Mouse (Mus musculus): ENCODE results near the gene Enho. TPM values are rescaled to one million over a fixed set of nuclear protein-coding genes. Genes with fewer than 3 reads are reported as not detected.
A peak's percentile ranks its signal among the peaks of the same experiment; 100 is the strongest.
"Not testable (repeated sequence)": the region's sequence is repeated elsewhere in the genome, so short reads cannot be mapped to it uniquely, and the experiment has no call there.

Gene Enho
- 10 to 100 TPM; 59.1 to 66.3 TPM for total RNA-seq (2021)
- long read RNA-seq, experiment 1, transcript Enho-201 (2 exons, 1,269 nt), result major isoform, 117 of 123 reads
- long read RNA-seq, experiment 1, partial matches to known transcripts, result 6 of 123 reads
- long read RNA-seq, experiment 1, other reads (novel, unspliced or antisense), result 0 of 123 reads
- long read RNA-seq, experiment 2, transcript Enho-201 (2 exons, 1,269 nt), result major isoform, 103 of 110 reads
- long read RNA-seq, experiment 2, partial matches to known transcripts, result 0 of 110 reads
- long read RNA-seq, experiment 2, other reads (novel, unspliced or antisense), result 7 of 110 reads

GRCm38 (mm10) chr4:41639913-41640507 lies at the start of gene Enho:
TSS of gene Enho (minus strand) at chr4:41640324.
- DNase-seq (ENCODE audit: low spot score in 2 of 2), result peak; percentile 97

GRCm38 (mm10) chr4:41688562-41688961 lies 48.4 kb upstream of the Enho start:
- DNase-seq (ENCODE audit: low spot score in 2 of 2), result not testable (repeated sequence)

GRCm38 (mm10) chr4:41685882-41686492 lies 45.9 kb upstream of the Enho start:
- not testable (repeated sequence) for DNase-seq (ENCODE audit: low spot score in 2 of 2)

- not testable (repeated sequence) for DNase-seq (ENCODE audit: low spot score in 2 of 2)
Observed at GRCm38 (mm10) chr4:41684931-41685453, 44.9 kb upstream of the Enho start.

GRCm38 (mm10) chr4:41684131-41684930 lies 44.2 kb upstream of the Enho start:
- not testable (repeated sequence) for DNase-seq (ENCODE audit: low spot score in 2 of 2)

DNA sequence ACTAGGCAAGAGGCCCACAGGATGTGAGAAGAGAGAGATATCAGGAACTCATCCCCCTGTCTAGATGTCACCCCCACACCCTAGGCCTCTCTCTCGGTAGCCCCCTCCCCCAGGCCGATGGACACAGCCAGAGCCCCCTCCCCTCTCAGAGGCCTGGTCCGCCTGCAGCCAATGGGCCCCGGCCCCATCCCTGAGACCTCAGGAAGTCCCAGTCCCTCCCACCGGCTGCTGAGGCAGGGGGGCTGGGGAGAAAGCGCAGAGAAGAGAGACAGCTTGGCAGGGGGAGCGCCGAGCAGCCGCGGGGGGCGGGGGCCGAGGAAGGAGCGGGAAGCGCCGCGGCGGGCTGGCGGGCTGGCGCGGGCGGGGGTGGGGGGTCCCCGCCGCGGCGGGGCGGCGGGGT lies 43.2 kb upstream of the Enho start:
- DNase-seq (ENCODE audit: low spot score in 2 of 2), result not testable (repeated sequence)

DNA sequence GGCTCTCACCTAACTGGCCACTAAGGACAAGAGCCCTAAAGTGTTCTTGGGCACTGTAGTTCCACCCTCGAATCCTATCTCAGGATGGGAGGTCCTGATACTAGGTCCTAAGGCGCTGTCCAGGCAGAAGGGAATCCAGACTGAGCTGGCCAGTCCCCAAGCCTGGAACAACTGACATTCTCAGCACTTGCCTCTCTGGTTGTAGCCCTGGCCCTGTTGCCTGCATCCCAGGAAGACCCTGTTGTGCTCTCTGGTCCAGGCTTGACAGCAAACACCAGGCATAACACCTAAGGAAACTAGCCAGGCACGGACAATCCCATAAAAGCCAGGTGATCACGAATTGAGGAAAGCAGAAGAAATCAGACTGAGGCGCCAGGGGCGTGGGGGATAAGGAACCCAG lies 42.7 kb upstream of the Enho start:
- no peak for DNase-seq (ENCODE audit: low spot score in 2 of 2)

DNA sequence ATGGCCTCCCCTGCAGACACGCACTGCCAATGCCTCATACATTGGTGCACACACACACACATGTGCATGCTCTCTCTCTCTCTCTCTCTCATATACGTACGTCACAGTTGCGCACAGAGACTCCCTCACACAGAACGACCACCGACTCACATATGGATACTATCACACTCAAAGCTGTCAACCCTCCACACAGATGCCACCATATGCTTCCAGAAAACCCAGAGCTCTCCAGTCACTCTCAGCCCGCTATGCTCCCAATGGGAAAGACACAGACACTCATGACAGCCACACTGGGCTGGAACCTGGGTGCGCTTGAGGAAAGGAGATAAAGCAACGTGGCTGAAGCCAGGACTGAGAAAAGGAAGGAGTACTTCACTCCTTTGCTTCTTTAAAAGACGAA lies 41.8 kb upstream of the Enho start:
- no peak for DNase-seq (ENCODE audit: low spot score in 2 of 2)

- DNase-seq (ENCODE audit: low spot score in 2 of 2), result peak in 1 of 2 experiments; percentile 50
Observed at GRCm38 (mm10) chr4:41681176-41681575, 41.1 kb upstream of the Enho start.

GRCm38 (mm10) chr4:41679291-41679690 lies 39.2 kb upstream of the Enho start:
- no peak for DNase-seq (ENCODE audit: low spot score in 2 of 2)

GRCm38 (mm10) chr4:41678863-41679262 lies 38.7 kb upstream of the Enho start:
- DNase-seq (ENCODE audit: low spot score in 2 of 2), result no peak

- no peak for DNase-seq (ENCODE audit: low spot score in 2 of 2)
Observed at GRCm38 (mm10) chr4:41677006-41677629, 37.0 kb upstream of the Enho start.

GRCm38 (mm10) chr4:41676248-41677005 lies 36.3 kb upstream of the Enho start:
- no peak for DNase-seq (ENCODE audit: low spot score in 2 of 2)

DNA sequence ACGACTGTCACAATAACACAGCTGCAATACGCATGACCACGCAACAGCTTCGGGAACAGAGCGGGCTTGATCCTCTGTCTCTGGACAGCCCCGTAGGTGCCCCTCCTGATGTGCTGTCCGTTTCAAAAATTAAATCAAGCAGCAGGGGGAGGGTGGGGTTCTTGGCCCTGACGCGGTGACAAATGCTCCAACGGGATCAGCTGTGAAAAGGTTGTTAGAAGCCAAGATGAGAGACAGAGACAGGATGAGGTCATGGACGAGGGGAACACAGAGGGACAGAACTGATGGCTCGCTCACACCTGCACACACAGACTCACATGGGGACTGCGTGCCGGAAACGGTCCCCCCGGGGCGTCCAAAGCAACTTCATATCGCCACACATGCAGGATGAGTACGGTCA lies 33.1 kb upstream of the Enho start:
- DNase-seq (ENCODE audit: low spot score in 2 of 2), result no peak

- DNase-seq (ENCODE audit: low spot score in 2 of 2), result no peak
Observed at GRCm38 (mm10) chr4:41672522-41672963, 32.4 kb upstream of the Enho start.

DNA sequence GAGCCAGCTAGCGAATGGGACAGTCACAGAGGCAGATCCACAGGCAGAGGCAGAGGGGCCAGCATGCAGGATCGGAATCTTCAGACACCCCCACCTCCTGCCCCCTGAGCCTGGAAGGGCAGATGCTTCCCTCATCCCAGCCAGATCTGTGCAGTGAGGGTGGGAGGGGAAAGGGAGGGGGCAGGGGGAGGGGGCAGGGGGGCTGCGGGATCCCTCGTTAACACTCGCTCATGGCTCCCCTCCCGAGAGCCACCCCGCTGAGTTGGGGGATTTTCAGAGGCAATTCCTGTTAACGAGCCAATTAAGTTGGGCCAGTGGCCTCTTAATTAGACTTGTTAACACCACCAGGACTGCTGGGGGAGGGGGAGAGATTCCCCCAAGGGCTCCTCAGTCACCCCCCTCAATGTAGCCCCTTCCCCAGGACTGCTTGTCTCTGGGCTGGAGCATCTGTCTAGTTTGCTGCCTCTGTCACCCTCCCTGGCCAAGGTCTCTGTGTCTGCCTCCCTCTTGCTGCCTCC lies 31.9 kb upstream of the Enho start:
- no peak for DNase-seq (ENCODE audit: low spot score in 2 of 2)

- no peak for DNase-seq (ENCODE audit: low spot score in 2 of 2)
Observed at GRCm38 (mm10) chr4:41671500-41671899, 31.4 kb upstream of the Enho start.

DNA sequence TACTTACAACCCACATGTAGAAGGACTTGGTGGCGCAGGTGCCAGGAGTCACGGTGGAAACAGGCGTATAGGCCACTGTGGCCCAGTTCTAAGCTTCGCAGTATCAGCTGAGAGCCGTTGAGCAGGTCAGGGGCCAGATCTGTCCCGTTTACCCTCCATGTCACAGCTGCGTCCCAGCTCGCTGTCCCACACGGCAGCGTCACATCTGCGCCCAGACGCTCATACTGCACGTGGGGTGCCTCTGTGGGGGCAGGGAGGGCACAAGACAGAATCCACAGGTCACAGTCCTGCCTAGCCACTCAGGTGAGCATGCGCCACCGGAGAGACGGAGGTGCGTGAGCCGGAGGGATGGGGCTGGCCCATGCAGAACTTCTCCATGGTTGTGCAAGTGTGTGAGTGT lies 30.7 kb upstream of the Enho start:
- DNase-seq (ENCODE audit: low spot score in 2 of 2), result no peak

DNA sequence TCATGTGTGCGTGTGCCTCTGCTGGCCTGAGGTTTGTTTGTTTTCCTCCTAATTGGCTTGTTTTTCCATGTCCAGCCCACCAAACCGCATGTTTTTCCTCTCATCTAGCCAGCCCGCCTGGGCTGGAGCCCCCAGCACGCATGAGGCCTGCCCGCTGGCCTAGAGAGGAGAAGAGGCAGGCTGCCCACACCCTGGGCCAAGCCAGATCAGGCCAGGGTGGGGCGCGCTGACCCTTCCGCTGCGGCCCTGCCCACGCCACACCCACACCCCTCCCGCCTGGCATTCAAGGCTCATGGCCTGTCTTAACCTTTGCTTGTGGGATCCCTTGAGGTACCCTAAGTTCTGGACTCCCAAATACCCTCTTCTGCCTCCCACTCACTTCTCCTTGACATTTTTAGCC lies 26.5 kb upstream of the Enho start:
- no peak for DNase-seq (ENCODE audit: low spot score in 2 of 2)

All from left cerebral cortex, adult 18-20 months (tissue).